Mouse (Mus musculus) forebrain, embryonic 10.5 days (tissue): ENCODE data around the gene Mrps2. TPM values are rescaled to one million over a fixed set of nuclear protein-coding genes. Genes with fewer than 3 reads are reported as not detected.
"Not testable (repeated sequence)": the region's sequence is repeated elsewhere in the genome, so short reads cannot be mapped to it uniquely, and the experiment has no call there.

ENCODE experiments used
- DNase-seq: peaks from one replicate; pipeline ENCODE4 v3.0.0-alpha.2; 2017; ENCODE audit warnings: low spot score; ENCODE audit errors: extremely low spot score
- H3K27ac ChIP-seq: fragments of 300-500 bp; sonication (generic); 2 replicates; pipeline ENCODE4 v1.5.1; 2016; ENCODE audit warnings: mild to moderate bottlenecking
- H3K27me3 ChIP-seq: fragments of 300-500 bp; sonication (generic); 2 replicates; pipeline ENCODE4 v1.6.1; 2016; ENCODE audit warnings: mild to moderate bottlenecking; ENCODE audit not compliant: poor library complexity, severe bottlenecking
- H3K36me3 ChIP-seq: fragments of 300-500 bp; sonication (generic); replicated peaks from 2 replicates; pipeline ENCODE4 v1.6.1; 2016; ENCODE audit warnings: mild to moderate bottlenecking, moderate library complexity
- H3K4me1 ChIP-seq: fragments of 300-500 bp; sonication (generic); 2 replicates; pipeline ENCODE4 v1.6.1; 2016
- H3K4me3 ChIP-seq: fragments of 300-500 bp; sonication (generic); 2 replicates; pipeline ENCODE4 v1.5.1; 2016; ENCODE audit warnings: mild to moderate bottlenecking, moderate library complexity
- H3K9me3 ChIP-seq: fragments of 300-500 bp; sonication (generic); 2 replicates; pipeline ENCODE4 v1.6.1; 2016; ENCODE audit warnings: mild to moderate bottlenecking, moderate library complexity
- WGBS: fragments of 180-500 bp; shearing (Covaris S2); methylation state at CpG from one replicate; pipeline ENCODE4 v1.1.7; 2016; 5-methylcytosine and 5-hydroxymethylcytosine counted together
- polyA plus RNA-seq: library from polyadenylated mRNA; unstranded; fragments of >200 nt; fragmentation: Nextera tagmentation; extraction: Ambion mirVana; gene quantifications from 2 replicates; pipeline ENCODE4 v1.2.1, GENCODE M21; 2016

The Mrps2 gene
- polyA plus RNA-seq, 1 experiment from 2014 or later = 68.1 TPM

DNA sequence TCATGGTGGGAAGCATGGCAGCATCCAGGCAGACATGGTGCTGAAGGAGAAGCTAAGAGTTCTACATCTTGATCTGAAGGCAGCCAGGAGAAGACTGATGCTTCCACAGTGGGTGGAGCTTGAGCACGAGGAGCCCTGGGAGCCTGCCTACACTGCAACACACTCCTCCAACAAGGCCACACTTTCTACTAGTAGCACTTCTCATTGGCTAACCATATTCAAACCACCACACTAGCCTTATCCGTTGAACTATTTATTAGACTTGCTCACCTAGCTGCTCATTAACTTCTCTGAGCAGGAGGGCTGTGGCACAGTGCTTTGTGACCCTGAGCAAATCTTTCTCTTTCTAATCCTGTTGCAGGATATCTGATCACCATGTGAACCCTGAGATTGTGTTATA, 16.0 kb downstream of the Mrps2 start:
- peaks cover 5% of the 10 kb centered on the region; the same call in 1 of the 2 replicates for H3K4me1 ChIP-seq
- no peak overlapping the region for H3K4me3 ChIP-seq
- no peaks in the 10 kb centered on the region for H3K36me3 ChIP-seq
- DNase-seq = no peak
- 79% methylated on average over 2 of the region's 2 CpGs for WGBS
- H3K27me3 ChIP-seq = no peaks in the 10 kb centered on the region
- H3K9me3 ChIP-seq = no peaks in the 10 kb centered on the region
- H3K27ac ChIP-seq = no peak overlapping the region

DNA sequence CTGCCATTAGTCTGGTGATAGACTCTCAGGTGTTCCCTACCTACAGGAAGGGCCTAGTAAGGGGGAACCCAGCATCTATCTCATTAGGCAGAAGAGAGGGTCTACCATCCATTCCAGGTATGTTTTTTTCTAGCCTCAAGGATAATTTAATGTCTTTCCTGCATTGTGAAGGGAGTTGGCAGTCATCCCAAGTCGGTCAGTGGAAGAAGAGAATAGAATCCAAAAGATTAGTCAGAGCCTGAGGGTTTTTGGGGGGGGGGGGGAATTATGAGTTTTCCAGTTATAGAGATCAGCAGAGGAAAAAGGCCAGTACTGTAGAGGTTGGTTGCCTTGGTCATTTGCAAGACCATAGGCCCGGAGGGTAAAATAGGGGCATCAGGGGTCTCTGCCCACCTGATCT, 26.7 kb downstream of the Mrps2 start:
- DNase-seq = no peak
- 0 out of 2 replicates have a peak, but pooled peaks cover 3% of the 10 kb centered on the region for H3K9me3 ChIP-seq
- H3K36me3 ChIP-seq = no peaks in the 10 kb centered on the region
- WGBS = 89% methylated on average over 2 of the region's 2 CpGs
- no peak overlapping the region for H3K4me3 ChIP-seq
- no peak overlapping the region for H3K27ac ChIP-seq
- no peaks in the 10 kb centered on the region for H3K27me3 ChIP-seq
- no peaks in the 10 kb centered on the region for H3K4me1 ChIP-seq

DNA sequence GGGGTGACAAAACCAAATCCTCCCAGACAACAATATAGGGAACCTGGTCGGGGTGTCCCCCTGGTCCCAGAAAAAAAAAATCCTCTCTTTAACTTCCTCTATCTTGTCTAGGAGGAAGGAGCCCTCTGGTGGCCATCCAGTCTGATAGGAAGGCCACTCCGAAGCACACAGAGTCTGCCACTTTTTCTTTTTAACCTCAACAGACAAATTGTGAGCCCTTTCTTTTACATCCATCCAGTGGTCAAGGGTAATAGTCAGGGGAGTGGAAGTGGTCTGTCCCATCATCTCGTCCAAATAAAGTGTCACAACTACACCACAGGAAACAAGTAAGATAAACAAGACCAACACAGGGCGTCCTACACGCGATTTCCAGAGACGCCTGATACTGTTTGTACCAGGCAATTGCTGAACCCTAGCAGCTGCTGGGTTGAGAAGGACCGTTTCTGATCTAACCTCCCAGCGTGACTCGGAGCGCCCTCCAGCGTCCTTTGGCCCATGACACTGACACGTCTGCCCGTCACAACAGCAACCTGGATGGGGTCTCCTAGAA, 27.4 kb downstream of the Mrps2 start:
- 0 out of 2 replicates have a peak, but pooled peaks cover 3% of the 10 kb centered on the region for H3K9me3 ChIP-seq
- H3K4me3 ChIP-seq = no peak overlapping the region
- H3K36me3 ChIP-seq = no peaks in the 10 kb centered on the region
- no peaks in the 10 kb centered on the region for H3K27me3 ChIP-seq
- DNase-seq = no peak
- no peaks in the 10 kb centered on the region for H3K4me1 ChIP-seq
- 89% methylated on average over 14 of the region's 14 CpGs for WGBS
- H3K27ac ChIP-seq = no peak overlapping the region

DNA sequence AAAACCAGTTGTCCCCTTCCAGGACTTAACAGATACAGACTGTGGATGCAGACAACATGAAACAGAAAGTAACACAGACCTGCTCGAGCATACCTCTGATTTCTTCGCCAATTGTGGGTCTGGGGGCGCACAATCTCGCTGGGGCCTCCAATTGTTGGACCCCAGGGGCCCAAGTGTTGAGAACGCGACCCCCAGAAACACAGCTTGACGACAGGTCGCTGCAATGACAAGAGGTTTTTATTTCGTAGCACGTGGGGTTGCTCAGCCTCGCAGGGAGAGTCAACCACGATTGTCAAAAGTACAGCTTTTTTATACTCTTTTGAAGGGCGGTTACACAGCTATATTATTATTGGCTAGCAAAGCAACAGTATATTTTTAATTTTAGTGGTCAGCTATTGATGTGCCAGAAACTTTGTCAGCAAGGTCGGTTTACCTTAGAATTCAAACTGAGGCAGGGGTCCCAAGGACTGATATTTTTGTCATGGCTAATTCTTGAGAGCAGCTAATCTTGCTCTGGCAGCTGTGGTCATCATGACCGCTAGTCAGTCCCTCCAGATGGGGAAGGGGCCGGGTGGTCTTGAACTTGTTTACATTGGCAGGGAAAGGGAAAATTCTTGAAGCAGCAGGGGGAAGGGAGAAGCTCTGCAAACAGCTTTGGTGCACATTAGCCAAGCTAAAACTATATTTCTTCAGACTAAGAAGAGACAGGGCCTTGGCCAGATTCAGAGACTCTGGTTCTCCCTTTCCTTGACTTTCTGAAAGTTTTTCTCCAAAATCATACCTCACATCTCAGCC, 28.1 kb downstream of the Mrps2 start:
- 91% methylated on average over 16 of the region's 16 CpGs for WGBS

DNA sequence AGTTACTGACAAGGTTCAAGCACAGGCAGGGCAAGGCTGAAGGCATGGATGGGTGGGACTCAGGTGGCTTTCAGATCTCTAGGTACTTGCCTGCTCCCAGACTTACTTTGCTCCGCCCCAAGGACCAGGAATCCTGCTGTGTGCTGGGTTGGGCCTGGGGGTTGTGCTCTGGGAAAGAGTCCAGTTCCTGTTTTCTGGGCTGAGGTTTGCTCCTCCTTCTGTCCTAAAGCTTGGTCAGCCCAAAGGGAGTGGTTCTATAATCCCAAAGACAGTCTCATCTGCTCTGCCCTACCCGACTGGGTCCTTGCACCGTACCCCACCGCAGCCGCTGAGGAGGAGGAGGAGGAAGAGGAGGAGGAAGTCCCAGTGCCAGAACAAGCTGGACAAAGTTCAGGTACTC, 28.8 kb downstream of the Mrps2 start, which contains the start of gene Gbgt1:
TSS of gene Gbgt1 (plus strand) at position 221 of the 400 bp plus-strand sequence.
- H3K36me3 ChIP-seq = no peaks in the 10 kb centered on the region
- DNase-seq = no peak
- no peak within 1 kb of the TSS for H3K4me3 ChIP-seq
- H3K4me1 ChIP-seq = no peaks in the 10 kb centered on the region
- H3K9me3 ChIP-seq = 0 out of 2 replicates have a peak, but pooled peaks cover 3% of the 10 kb centered on the region
- H3K27me3 ChIP-seq = no peaks in the 10 kb centered on the region
- no peak within 1 kb of the TSS for H3K27ac ChIP-seq
- 83% methylated on average over 5 of the region's 5 CpGs for WGBS

More for the DNA sequence above, 28.1 kb downstream of the Mrps2 start:
- DNase-seq = no peak
- H3K27me3 ChIP-seq = no peaks in the 10 kb centered on the region
- H3K4me3 ChIP-seq = no peak overlapping the region
- no peaks in the 10 kb centered on the region for H3K36me3 ChIP-seq
- no peaks in the 10 kb centered on the region for H3K4me1 ChIP-seq
- H3K9me3 ChIP-seq = 0 out of 2 replicates have a peak, but pooled peaks cover 3% of the 10 kb centered on the region
- no peak overlapping the region for H3K27ac ChIP-seq

DNA sequence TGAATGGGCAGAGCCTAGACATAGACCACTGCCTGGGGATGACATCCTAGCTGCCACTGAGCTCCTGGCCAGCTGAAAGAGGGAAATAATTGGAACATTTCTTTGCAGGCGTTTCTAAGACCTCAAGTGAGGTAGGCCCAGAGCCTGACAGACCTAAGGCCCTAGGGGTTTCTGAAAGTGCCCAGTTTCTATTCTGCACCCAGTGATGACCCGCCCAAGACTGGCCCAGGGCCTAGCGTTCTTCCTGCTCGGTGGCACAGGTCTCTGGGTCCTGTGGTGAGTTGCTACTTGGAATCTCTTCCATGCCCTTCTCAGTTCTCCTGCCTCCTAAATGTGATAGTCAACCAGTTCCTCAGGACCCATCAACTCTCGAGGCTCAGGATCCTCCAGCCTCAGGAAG, 29.7 kb downstream of the Mrps2 start:
- Histone ChIP-seq H3K36me3 (no peaks in the 10 kb centered on the region), H3K9me3 (0 out of 2 replicates have a peak, but pooled peaks cover 3% of the 10 kb centered on the region), H3K27me3 (no peaks in the 10 kb centered on the region), H3K4me1 (no peaks in the 10 kb centered on the region), H3K27ac (no peak overlapping the region), H3K4me3 (no peak overlapping the region)
- WGBS = 83% methylated on average over 5 of the region's 5 CpGs
- DNase-seq = no peak

DNA sequence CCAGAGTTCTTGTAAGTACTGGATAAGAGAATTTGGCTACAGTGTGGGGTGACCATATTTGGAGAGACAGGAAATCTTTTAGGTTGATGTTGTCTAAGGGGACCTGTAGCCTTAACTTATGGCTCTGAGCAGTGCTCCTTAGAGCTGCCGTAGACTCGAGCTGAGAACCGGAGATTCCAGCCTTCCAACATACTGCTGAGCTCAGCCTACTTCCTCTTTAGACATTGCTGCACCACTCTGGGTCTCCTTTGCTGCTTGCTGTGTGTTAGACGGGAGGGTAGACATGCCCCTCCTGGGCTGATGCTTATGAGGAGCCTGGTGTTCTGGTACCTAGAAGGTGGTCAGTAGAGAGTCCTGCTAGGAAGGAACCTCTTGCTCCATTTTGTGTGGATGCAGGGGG, 30.6 kb downstream of the Mrps2 start:
- DNase-seq = no peak
- 88% methylated on average over 4 of the region's 4 CpGs for WGBS
- no peaks in the 10 kb centered on the region for H3K27me3 ChIP-seq
- no peaks in the 10 kb centered on the region for H3K36me3 ChIP-seq
- H3K4me3 ChIP-seq = no peak overlapping the region
- H3K27ac ChIP-seq = no peak overlapping the region
- no peaks in the 10 kb centered on the region for H3K4me1 ChIP-seq
- 0 out of 2 replicates have a peak, but pooled peaks cover 3% of the 10 kb centered on the region for H3K9me3 ChIP-seq

DNA sequence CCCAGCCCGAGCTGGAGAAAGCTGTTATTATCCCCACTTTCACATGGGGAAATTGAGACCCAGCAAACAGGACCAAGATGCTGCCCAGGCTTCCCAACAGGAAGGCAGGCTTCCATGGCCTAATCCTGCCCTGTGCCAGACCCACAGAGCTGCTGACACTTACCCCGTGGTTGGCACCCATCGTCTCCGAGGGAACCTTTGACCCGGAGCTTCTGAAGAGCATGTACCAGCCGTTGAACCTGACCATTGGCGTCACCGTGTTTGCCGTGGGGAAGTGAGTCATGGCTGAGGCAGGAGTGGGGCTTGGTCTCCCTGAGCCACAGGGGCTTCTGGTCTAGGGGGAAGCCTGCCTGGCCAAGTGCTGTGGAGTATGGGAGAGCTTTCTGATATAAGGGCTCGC, 35.1 kb downstream of the Mrps2 start:
- Histone ChIP-seq H3K4me3 (no peak overlapping the region), H3K27ac (no peak overlapping the region), H3K4me1 (no peaks in the 10 kb centered on the region), H3K9me3 (no peaks in the 10 kb centered on the region), H3K27me3 (no peaks in the 10 kb centered on the region), H3K36me3 (no peaks in the 10 kb centered on the region)
- WGBS = 89% methylated on average over 10 of the region's 10 CpGs
- DNase-seq = no peak

DNA sequence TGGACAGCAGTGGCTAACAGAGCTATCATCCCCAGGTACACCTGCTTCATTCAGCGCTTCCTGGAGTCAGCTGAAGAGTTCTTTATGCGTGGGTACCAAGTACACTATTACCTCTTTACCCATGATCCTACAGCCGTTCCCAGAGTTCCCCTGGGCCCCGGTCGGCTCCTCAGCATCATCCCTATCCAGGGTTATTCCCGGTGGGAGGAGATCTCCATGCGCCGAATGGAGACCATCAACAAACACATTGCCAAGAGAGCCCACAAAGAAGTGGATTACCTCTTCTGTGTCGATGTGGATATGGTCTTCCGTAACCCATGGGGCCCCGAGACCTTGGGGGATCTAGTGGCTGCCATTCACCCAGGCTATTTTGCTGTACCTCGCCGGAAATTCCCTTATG, 36.8 kb downstream of the Mrps2 start:
- H3K4me1 ChIP-seq = no peaks in the 10 kb centered on the region
- H3K36me3 ChIP-seq = no peaks in the 10 kb centered on the region
- 93% methylated on average over 13 of the region's 13 CpGs for WGBS
- no peaks in the 10 kb centered on the region for H3K9me3 ChIP-seq
- H3K27me3 ChIP-seq = no peaks in the 10 kb centered on the region
- no peak for DNase-seq
- H3K27ac ChIP-seq = no peak overlapping the region
- no peak overlapping the region for H3K4me3 ChIP-seq

DNA sequence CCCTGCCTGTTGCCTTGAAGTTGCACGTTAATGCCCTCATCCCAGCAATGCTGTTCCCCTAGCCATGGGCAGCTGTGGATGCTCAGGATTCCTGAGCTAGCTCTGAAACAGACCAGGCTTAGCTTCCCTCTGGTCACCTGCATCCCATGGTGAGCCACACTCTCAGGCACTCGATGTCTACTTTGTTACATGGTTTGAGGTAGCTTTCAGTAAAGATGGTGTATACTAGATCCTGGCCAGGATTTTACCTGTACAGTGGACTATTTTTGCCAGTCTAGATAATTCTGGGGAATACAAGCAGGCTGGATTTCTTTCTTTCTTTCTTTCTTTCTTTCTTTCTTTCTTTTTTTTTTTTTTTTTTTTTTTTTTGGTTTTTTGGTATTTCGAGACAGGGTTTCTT, 37.9 kb downstream of the Mrps2 start, which contains the start of gene Gm10134:
TSS of gene Gm10134 (plus strand) at position 301 of the 400 bp plus-strand sequence.
- H3K27me3 ChIP-seq = peaks cover 2% of the 10 kb centered on the region
- 80% methylated on average over 3 of the region's 3 CpGs for WGBS
- no peaks in the 10 kb centered on the region for H3K36me3 ChIP-seq
- DNase-seq = no peak
- no peaks in the 10 kb centered on the region for H3K9me3 ChIP-seq
- H3K4me1 ChIP-seq = no peaks in the 10 kb centered on the region
- H3K4me3 ChIP-seq = no peak within 1 kb of the TSS
- H3K27ac ChIP-seq = no peak within 1 kb of the TSS

DNA sequence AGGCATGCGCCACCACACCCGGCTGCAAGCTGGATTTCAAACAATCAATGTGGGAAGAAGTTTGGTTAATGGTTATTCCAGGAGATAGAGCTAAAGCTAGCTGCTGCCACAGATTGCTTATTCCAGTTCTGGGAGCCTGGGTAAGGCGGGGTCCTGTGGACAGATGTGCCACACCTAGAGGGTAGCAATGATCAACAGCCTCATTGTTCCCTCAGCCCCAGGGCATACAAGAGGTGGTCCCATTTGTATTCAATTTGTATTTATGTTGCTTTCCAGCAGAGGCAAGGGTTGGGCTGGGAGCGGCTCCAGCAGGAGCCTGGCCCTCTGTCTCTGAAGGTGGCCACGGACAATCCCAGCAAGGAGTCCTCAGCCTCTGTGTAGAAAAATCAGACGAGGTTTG, 38.4 kb downstream of the Mrps2 start:
- Histone ChIP-seq H3K27me3 (peaks cover 7% of the 10 kb centered on the region), H3K27ac (no peak overlapping the region), H3K4me3 (no peak overlapping the region), H3K36me3 (no peaks in the 10 kb centered on the region), H3K4me1 (no peaks in the 10 kb centered on the region), H3K9me3 (no peaks in the 10 kb centered on the region)
- 84% methylated on average over 6 of the region's 6 CpGs for WGBS
- DNase-seq = no peak

DNA sequence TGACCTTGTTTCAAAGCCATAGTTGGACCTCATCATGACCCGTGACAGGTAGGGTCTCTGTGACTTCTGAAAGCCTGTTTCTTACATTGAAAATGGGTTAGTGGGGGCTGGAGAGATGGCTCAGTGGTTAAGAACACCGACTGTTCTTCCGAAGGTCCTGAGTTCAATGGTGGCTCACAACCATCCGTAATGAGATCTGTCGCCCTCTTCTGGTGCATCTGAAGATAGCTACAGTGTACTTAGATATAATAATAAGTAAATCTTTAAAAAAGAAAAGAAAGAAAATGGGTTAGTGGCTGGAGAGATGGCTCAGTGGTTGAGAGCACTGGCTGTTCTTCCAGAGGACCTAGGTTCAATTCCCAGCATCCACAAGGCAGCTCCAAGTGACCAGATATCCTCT, 43.7 kb downstream of the Mrps2 start:
- not testable (repeated sequence) for H3K36me3 ChIP-seq, DNase-seq
- WGBS = 49% methylated on average over 5 of the region's 5 CpGs

DNA sequence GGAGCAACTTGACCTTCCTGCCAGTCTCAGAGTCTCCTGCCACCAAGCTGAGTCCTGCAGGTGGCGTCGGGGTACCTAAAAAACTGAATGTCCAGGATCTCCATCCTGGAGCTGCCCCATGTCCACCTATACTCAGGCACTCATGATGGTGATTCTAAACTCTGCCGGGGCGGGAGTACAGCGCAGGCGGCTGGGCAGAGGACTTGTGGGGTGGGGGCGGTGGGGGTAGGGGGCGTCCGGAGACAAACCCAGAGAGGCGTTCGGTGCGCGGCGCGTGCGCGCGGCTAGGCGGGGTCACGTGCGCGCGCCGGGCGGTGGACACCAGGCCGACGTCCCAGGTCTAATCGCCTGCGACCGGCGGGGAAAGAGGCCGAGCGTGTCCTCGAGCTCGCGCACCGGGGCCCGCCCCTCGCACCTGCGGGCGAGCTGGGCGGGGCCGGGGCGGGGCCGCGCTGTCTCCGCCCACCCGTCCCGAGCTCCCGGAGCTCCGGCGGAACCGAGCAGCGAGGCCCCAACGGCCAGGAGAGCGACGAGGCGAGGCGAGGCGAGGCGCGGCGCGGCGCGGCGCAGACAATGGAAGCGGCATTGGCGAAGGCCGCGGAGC, 45.0 kb downstream of the Mrps2 start, which contains the start of gene Ralgds:
TSS of gene Ralgds (plus strand) at position 328 of the 604 bp plus-strand sequence.
- Histone ChIP-seq H3K27me3 (peaks cover 23% of the 10 kb centered on the region), H3K4me3 (peak within 1 kb of the TSS; percentile 79), H3K36me3 (0 out of 2 replicates have a peak, but pooled peaks cover 9% of the 10 kb centered on the region), H3K27ac (peak within 1 kb of the TSS; percentile 89), H3K4me1 (peaks cover 44% of the 10 kb centered on the region), H3K9me3 (no peaks in the 10 kb centered on the region)
- peak; percentile 79 for DNase-seq
- WGBS = under 1% methylated on average over 64 of the region's 71 CpGs

More for the DNA sequence above, 43.7 kb downstream of the Mrps2 start:
- not testable (repeated sequence) for H3K9me3 ChIP-seq, H3K4me3 ChIP-seq, H3K27ac ChIP-seq
- H3K27me3 ChIP-seq = peaks cover 23% of the 10 kb centered on the region
- peaks cover 33% of the 10 kb centered on the region for H3K4me1 ChIP-seq
